Mouse (Mus musculus): ENCODE measurements at regions not wholly inside any gene's neighbourhood (a gene's known extent, or its start where the extent isn't known, plus 50 kb on each side); places are given as distances from the start of the nearest gene placed in this dataset.

DNA sequence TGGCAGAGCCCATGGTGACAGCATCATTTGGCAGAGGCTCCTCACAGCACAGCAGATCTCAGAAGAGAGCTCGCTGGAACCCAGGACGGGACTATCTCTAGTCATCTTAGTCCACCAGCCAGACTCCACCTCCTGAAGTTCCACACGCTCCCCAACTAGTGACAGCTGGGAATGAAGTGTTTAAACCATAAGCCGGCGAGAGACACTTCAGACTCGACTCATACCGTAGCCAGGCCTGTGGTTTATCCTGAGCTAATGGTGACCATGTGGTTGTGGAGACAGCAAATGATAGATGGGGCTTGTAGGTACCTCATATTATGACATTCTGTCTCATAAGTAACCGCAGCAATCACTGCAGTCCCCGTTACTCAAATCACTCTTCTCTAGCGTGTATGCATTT is 52.1 kb upstream of the Runx1 start:
- TF ChIP-seq CTCF (conservative IDR thresholded peaks at IDR 0.05; ENCODE audit: low read length) (no peak), POU5F1 (IDR thresholded peaks at IDR 0.05; ENCODE audit: borderline replicate concordance, low read length) (no peak), NANOG (IDR thresholded peaks at IDR 0.05; ENCODE audit: borderline replicate concordance, low read length) (no peak)

Data from E14TG2a.4 (cell line).